Mouse (Mus musculus): Measurements from ENCODE around the gene Vps37b.

DNA sequence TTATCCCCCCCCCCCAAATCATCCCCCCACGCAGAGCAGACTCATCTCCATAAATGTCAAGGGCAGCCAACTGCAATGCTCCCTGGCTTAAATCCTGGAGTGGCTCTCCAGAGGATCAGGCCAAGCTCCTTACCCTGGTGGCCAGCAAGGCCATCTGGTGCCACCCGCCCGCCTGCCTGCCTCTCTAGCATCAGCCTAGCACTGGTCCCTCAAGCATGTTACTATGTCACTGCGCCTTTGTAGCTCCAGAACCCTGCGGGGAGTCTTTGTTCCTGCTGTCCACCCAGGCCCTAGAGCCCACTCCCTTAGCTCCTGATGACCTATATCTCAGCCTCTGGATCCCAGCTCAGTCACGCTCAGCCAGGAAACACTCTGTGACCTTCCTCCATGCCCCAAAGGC, 7.4 kb downstream of the Vps37b start:
- TF ChIP-seq CTCF (IDR thresholded peaks at IDR 0.05; ENCODE audit: borderline replicate concordance, insufficient read depth, low read depth, low read length) (no peak), POLR2A (IDR thresholded peaks at IDR 0.05; ENCODE audit: borderline replicate concordance, insufficient read depth, low read length) (no peak)
